Mouse (Mus musculus): Measurements from ENCODE around the gene Peli2. TPM values are rescaled to one million over a fixed set of nuclear protein-coding genes. Genes with fewer than 3 reads are reported as not detected.

Gene Peli2
- total and polyA plus RNA-seq, 3 experiments = not detected

- DNase-seq (ENCODE audit: extremely low read depth) = no peak
- dilution Hi-C loops (cut with MboI; ENCODE audit: extremely low pct_ligation_motif_present, extremely low pct_unique_long_range_greater_than_20kb, low sequenced_read_pairs) (no loop called here), in situ Hi-C loops (cut with MboI; ENCODE audit: low pct_ligation_motif_present, low pct_unique_long_range_greater_than_20kb, low sequenced_read_pairs) (no loop called here)
These were observed 30.3 kb downstream of the Peli2 start for GRCm38 (mm10) chr14:48150903-48151302.

GRCm38 (mm10) chr14:48151554-48151953 lies 30.9 kb downstream of the Peli2 start:
- Histone ChIP-seq H3K27ac (ENCODE audit: insufficient read depth, low read depth) (no peak overlapping the region), H3K27me3 (replicated peaks) (no peaks in the 10 kb centered on the region), H3K4me3 (replicated peaks in 1 of 3; ENCODE audit: low read depth in 2 of 3, low read length in 2 of 3, poor library complexity in 1 of 3) (no peak overlapping the region), H3K9me3 (replicated peaks; ENCODE audit: low read length) (no peaks in the 10 kb centered on the region), H3K9ac (ENCODE audit: insufficient read depth, low read depth) (no peak overlapping the region), H3K36me3 (replicated peaks in 1 of 2; ENCODE audit: control insufficient read depth in 1 of 2, insufficient read depth in 1 of 2, low read length in 1 of 2) (no peaks in the 10 kb centered on the region), H3K4me1 (ENCODE audit: control insufficient read depth in 1 of 2, insufficient read depth in 2 of 2) (no peaks in the 10 kb centered on the region), H3K4me2 (ENCODE audit: insufficient read depth, low read depth, poor library complexity, severe bottlenecking) (no peak overlapping the region), H3K79me2 (replicated peaks; ENCODE audit: control insufficient read depth, extremely low read depth, insufficient read depth, poor library complexity, severe bottlenecking) (no peaks in the 10 kb centered on the region)
- no peak for DNase-seq (ENCODE audit: extremely low read depth)
- TF ChIP-seq RAD21 (IDR thresholded peaks at IDR 0.05; ENCODE audit: low read depth, low read length) (no peak), USF2 (conservative IDR thresholded peaks at IDR 0.05; ENCODE audit: low read depth, low read length) (no peak), SIN3A (IDR thresholded peaks at IDR 0.05; ENCODE audit: low read length) (no peak), POLR2AphosphoS2 (IDR thresholded peaks at IDR 0.05; ENCODE audit: low read depth, low read length) (no peak), KAT2A (IDR thresholded peaks at IDR 0.05; ENCODE audit: insufficient replicate concordance, low read length) (no peak), MAZ (IDR thresholded peaks at IDR 0.05; ENCODE audit: low read depth, low read length) (no peak), MAFK (IDR thresholded peaks at IDR 0.05; ENCODE audit: insufficient replicate concordance, low read length) (no peak), MAX (IDR thresholded peaks at IDR 0.05; ENCODE audit: low read length) (no peak), ZC3H11A (IDR thresholded peaks at IDR 0.05; ENCODE audit: low read depth, low read length) (no peak), CHD2 (IDR thresholded peaks at IDR 0.05; ENCODE audit: low read length) (no peak), ELF1 (IDR thresholded peaks at IDR 0.05; ENCODE audit: low read depth, low read length) (no peak), E2F4 (IDR thresholded peaks at IDR 0.05; ENCODE audit: insufficient replicate concordance, low read depth, low read length) (no peak), UBTF (IDR thresholded peaks at IDR 0.05; ENCODE audit: low read depth, low read length) (no peak), NELFE (IDR thresholded peaks at IDR 0.05; ENCODE audit: low read depth, low read length) (no peak), MYC (IDR thresholded peaks at IDR 0.05; ENCODE audit: low read depth, low read length) (no peak)
- dilution Hi-C loops (cut with MboI; ENCODE audit: extremely low pct_ligation_motif_present, extremely low pct_unique_long_range_greater_than_20kb, low sequenced_read_pairs) = no loop called here
- in situ Hi-C loops (cut with MboI; ENCODE audit: low pct_ligation_motif_present, low pct_unique_long_range_greater_than_20kb, low sequenced_read_pairs) = no loop called here

More at GRCm38 (mm10) chr14:48150903-48151302, 30.3 kb downstream of the Peli2 start:
- TF ChIP-seq GABPA (IDR thresholded peaks at IDR 0.05; ENCODE audit: insufficient replicate concordance, low read depth, low read length) = no peak
- no peak for TF ChIP-seq NRF1 (IDR thresholded peaks at IDR 0.05; ENCODE audit: low read depth, low read length)
- no peak for TF ChIP-seq HCFC1 (IDR thresholded peaks at IDR 0.05; ENCODE audit: low read depth, low read length)
- no peak for TF ChIP-seq POLR2AphosphoS2 (IDR thresholded peaks at IDR 0.05; ENCODE audit: low read depth, low read length)
- no peak for TF ChIP-seq RAD21 (IDR thresholded peaks at IDR 0.05; ENCODE audit: low read depth, low read length)
- no peaks in the 10 kb centered on the region for H3K79me2 ChIP-seq (replicated peaks; ENCODE audit: control insufficient read depth, extremely low read depth, insufficient read depth, poor library complexity, severe bottlenecking)
- H3K4me1 ChIP-seq (ENCODE audit: control insufficient read depth in 1 of 2, insufficient read depth in 2 of 2) = no peaks in the 10 kb centered on the region
- H3K36me3 ChIP-seq (replicated peaks in 1 of 2; ENCODE audit: control insufficient read depth in 1 of 2, insufficient read depth in 1 of 2, low read length in 1 of 2) = no peaks in the 10 kb centered on the region
- no peaks in the 10 kb centered on the region for H3K27me3 ChIP-seq (replicated peaks)
- H3K4me2 ChIP-seq (ENCODE audit: insufficient read depth, low read depth, poor library complexity, severe bottlenecking) = no peak overlapping the region
- no peak overlapping the region for H3K9ac ChIP-seq (ENCODE audit: insufficient read depth, low read depth)
- H3K9me3 ChIP-seq (replicated peaks; ENCODE audit: low read length) = no peaks in the 10 kb centered on the region
- H3K4me3 ChIP-seq (replicated peaks in 1 of 3; ENCODE audit: low read depth in 2 of 3, low read length in 2 of 3, poor library complexity in 1 of 3) = no peak overlapping the region
- H3K27ac ChIP-seq (ENCODE audit: insufficient read depth, low read depth) = no peak overlapping the region
